Mouse (Mus musculus) limb, embryonic 13.5 days (tissue): Measurements from ENCODE around the gene Vav2. TPM values are rescaled to one million over a fixed set of nuclear protein-coding genes. Genes with fewer than 3 reads are reported as not detected.

Experiments used
- ATAC-seq: fragments of 200-750 bp; cut with Nextera tagmentation; 2 replicates; pipeline ENCODE4 v1.8.0; 2017; ENCODE audit warnings: low read depth, moderate number of reproducible peaks, moderate TSS enrichment; ENCODE audit not compliant: low FRiP score
- H3K27ac ChIP-seq: fragments of 300-500 bp; sonication (generic); 2 replicates; pipeline ENCODE4 v1.5.1; 2015; ENCODE audit warnings: inconsistent platforms, mild to moderate bottlenecking, moderate library complexity
- H3K27me3 ChIP-seq: fragments of 300-500 bp; sonication (generic); 2 replicates; pipeline ENCODE4 v1.6.1; 2015; ENCODE audit warnings: mild to moderate bottlenecking, inconsistent platforms
- H3K36me3 ChIP-seq: fragments of 300-500 bp; sonication (generic); 2 replicates; pipeline ENCODE4 v1.6.1; 2015; ENCODE audit warnings: inconsistent platforms, mild to moderate bottlenecking, moderate library complexity
- H3K4me1 ChIP-seq: fragments of 300-500 bp; sonication (generic); 2 replicates; pipeline ENCODE4 v1.6.1; 2015; ENCODE audit warnings: inconsistent platforms
- H3K4me2 ChIP-seq: fragments of 300-500 bp; sonication (generic); replicated peaks from 2 replicates; pipeline ENCODE4 v1.6.1; 2015; ENCODE audit warnings: inconsistent platforms, mild to moderate bottlenecking, moderate library complexity
- H3K4me3 ChIP-seq: fragments of 300-500 bp; sonication (generic); 2 replicates; pipeline ENCODE4 v1.5.1; 2015; ENCODE audit warnings: moderate library complexity, mild to moderate bottlenecking, inconsistent platforms
- H3K9ac ChIP-seq: fragments of 300-500 bp; sonication (generic); 2 replicates; pipeline ENCODE4 v1.6.1; 2015; ENCODE audit warnings: mild to moderate bottlenecking, inconsistent platforms
- H3K9me3 ChIP-seq: fragments of 300-500 bp; sonication (generic); 2 replicates; pipeline ENCODE4 v1.6.1; 2016; ENCODE audit warnings: inconsistent platforms
- WGBS: fragments of 180-500 bp; shearing (Covaris S2); methylation state at CpG from one replicate; pipeline ENCODE4 v1.1.7; 2015; 5-methylcytosine and 5-hydroxymethylcytosine counted together
- polyA plus RNA-seq: library from polyadenylated mRNA; unstranded; fragments of >200 nt; fragmentation: Nextera tagmentation; extraction: Ambion mirVana; gene quantifications from 2 replicates; pipeline ENCODE4 v1.2.1, GENCODE M21; 2015

The Vav2 gene
- polyA plus RNA-seq, 1 experiment from 2014 or later = 5.7 TPM

GRCm38 (mm10) chr2:27461881-27462660 lies 35.2 kb upstream of the Vav2 start:
- 79% methylated on average over 4 of the region's 4 CpGs for WGBS
- no peaks in the 10 kb centered on the region; the same call in 1 of the 2 replicates for H3K4me1 ChIP-seq
- H3K9me3 ChIP-seq = no peaks in the 10 kb centered on the region
- no peak overlapping the region for H3K27ac ChIP-seq
- peaks cover 98% of the 10 kb centered on the region for H3K36me3 ChIP-seq
- no peaks in the 10 kb centered on the region for H3K27me3 ChIP-seq
- no peak for ATAC-seq
- H3K9ac ChIP-seq = no peak overlapping the region
- H3K4me2 ChIP-seq = no peak overlapping the region
- no peak overlapping the region for H3K4me3 ChIP-seq

- H3K27me3 ChIP-seq = no peaks in the 10 kb centered on the region
- no peak overlapping the region for H3K4me3 ChIP-seq
- H3K9ac ChIP-seq = no peak overlapping the region
- WGBS = 68% methylated on average over 9 of the region's 9 CpGs
- no peaks in the 10 kb centered on the region for H3K9me3 ChIP-seq
- no peak for ATAC-seq
- H3K4me1 ChIP-seq = no peaks in the 10 kb centered on the region
- H3K27ac ChIP-seq = no peak overlapping the region
- peaks cover 98% of the 10 kb centered on the region for H3K36me3 ChIP-seq
- H3K4me2 ChIP-seq = no peak overlapping the region
Measured at GRCm38 (mm10) chr2:27460651-27461050, 33.8 kb upstream of the Vav2 start.

- no peak for ATAC-seq
- Histone ChIP-seq H3K27me3 (no peaks in the 10 kb centered on the region), H3K4me2 (no peak overlapping the region), H3K36me3 (peaks cover 98% of the 10 kb centered on the region), H3K9me3 (no peaks in the 10 kb centered on the region), H3K27ac (no peak overlapping the region), H3K9ac (no peak overlapping the region), H3K4me1 (no peaks in the 10 kb centered on the region), H3K4me3 (no peak overlapping the region)
- WGBS = 88% methylated on average over 5 of the region's 5 CpGs
Measured at GRCm38 (mm10) chr2:27460163-27460562, 33.3 kb upstream of the Vav2 start.

- ATAC-seq = no peak
- no peaks in the 10 kb centered on the region for H3K4me1 ChIP-seq
- H3K9ac ChIP-seq = no peak overlapping the region
- H3K9me3 ChIP-seq = no peaks in the 10 kb centered on the region
- 87% methylated on average over 7 of the region's 7 CpGs for WGBS
- no peak overlapping the region for H3K4me3 ChIP-seq
- no peaks in the 10 kb centered on the region for H3K27me3 ChIP-seq
- no peak overlapping the region for H3K27ac ChIP-seq
- H3K4me2 ChIP-seq = no peak overlapping the region
- H3K36me3 ChIP-seq = peaks cover 100% of the 10 kb centered on the region
Measured at GRCm38 (mm10) chr2:27459735-27460134, 32.9 kb upstream of the Vav2 start.

- H3K36me3 ChIP-seq = peaks cover 96% of the 10 kb centered on the region
Measured at GRCm38 (mm10) chr2:27450226-27450625, 23.4 kb upstream of the Vav2 start.

GRCm38 (mm10) chr2:27447782-27448181 lies 20.9 kb upstream of the Vav2 start:
- H3K4me3 ChIP-seq = no peak overlapping the region
- no peak overlapping the region for H3K9ac ChIP-seq
- H3K9me3 ChIP-seq = no peaks in the 10 kb centered on the region
- no peak overlapping the region for H3K4me2 ChIP-seq
- peaks cover 10% of the 10 kb centered on the region for H3K4me1 ChIP-seq
- peaks cover 82% of the 10 kb centered on the region for H3K36me3 ChIP-seq
- H3K27ac ChIP-seq = no peak overlapping the region
- 83% methylated on average over 5 of the region's 5 CpGs for WGBS
- no peaks in the 10 kb centered on the region for H3K27me3 ChIP-seq
- ATAC-seq = no peak

More at GRCm38 (mm10) chr2:27450226-27450625, 23.4 kb upstream of the Vav2 start:
- Histone ChIP-seq H3K27me3 (no peaks in the 10 kb centered on the region), H3K4me1 (no peaks in the 10 kb centered on the region), H3K4me3 (no peak overlapping the region), H3K9me3 (no peaks in the 10 kb centered on the region), H3K4me2 (no peak overlapping the region), H3K27ac (no peak overlapping the region), H3K9ac (no peak overlapping the region)
- no peak for ATAC-seq
- WGBS = 92% methylated on average over 14 of the region's 14 CpGs

- no peak overlapping the region for H3K4me3 ChIP-seq
- no peaks in the 10 kb centered on the region for H3K9me3 ChIP-seq
- H3K4me1 ChIP-seq = peaks cover 13% of the 10 kb centered on the region
- no peak overlapping the region for H3K27ac ChIP-seq
- WGBS = 90% methylated on average over 8 of the region's 8 CpGs
- no peak for ATAC-seq
- peaks cover 73% of the 10 kb centered on the region for H3K36me3 ChIP-seq
- no peak overlapping the region for H3K9ac ChIP-seq
- H3K4me2 ChIP-seq = no peak overlapping the region
- no peaks in the 10 kb centered on the region for H3K27me3 ChIP-seq
Measured at GRCm38 (mm10) chr2:27446812-27447211, 20.0 kb upstream of the Vav2 start.

GRCm38 (mm10) chr2:27445910-27446309 lies 19.1 kb upstream of the Vav2 start:
- H3K4me3 ChIP-seq = no peak overlapping the region
- H3K27me3 ChIP-seq = no peaks in the 10 kb centered on the region
- WGBS = 88% methylated on average over 3 of the region's 3 CpGs
- H3K27ac ChIP-seq = no peak overlapping the region
- H3K36me3 ChIP-seq = peaks cover 64% of the 10 kb centered on the region
- H3K4me1 ChIP-seq = peaks cover 13% of the 10 kb centered on the region
- H3K4me2 ChIP-seq = no peak overlapping the region
- no peak overlapping the region for H3K9ac ChIP-seq
- ATAC-seq = no peak
- H3K9me3 ChIP-seq = no peaks in the 10 kb centered on the region

- 80% methylated on average over 5 of the region's 5 CpGs for WGBS
- H3K4me1 ChIP-seq = peaks cover 14% of the 10 kb centered on the region
- peak overlapping the region; percentile 79 for H3K9ac ChIP-seq
- H3K27me3 ChIP-seq = no peaks in the 10 kb centered on the region
- ATAC-seq = no peak
- no peak overlapping the region for H3K27ac ChIP-seq
- peak overlapping the region; percentile 69 for H3K4me3 ChIP-seq
- peaks cover 40% of the 10 kb centered on the region for H3K36me3 ChIP-seq
- no peaks in the 10 kb centered on the region for H3K9me3 ChIP-seq
- peak overlapping the region; percentile 84 for H3K4me2 ChIP-seq
Measured at GRCm38 (mm10) chr2:27443450-27443708, 16.5 kb upstream of the Vav2 start.

- peaks cover 17% of the 10 kb centered on the region for H3K4me1 ChIP-seq
- ATAC-seq = peak; percentile 45
- no peaks in the 10 kb centered on the region for H3K27me3 ChIP-seq
- peak overlapping the region; percentile 69 for H3K4me3 ChIP-seq
- no peaks in the 10 kb centered on the region for H3K9me3 ChIP-seq
- peaks cover 35% of the 10 kb centered on the region for H3K36me3 ChIP-seq
- H3K4me2 ChIP-seq = peak overlapping the region; percentile 84
- H3K9ac ChIP-seq = peak overlapping the region; percentile 79
- H3K27ac ChIP-seq = no peak overlapping the region
- WGBS = 32% methylated on average over 20 of the region's 20 CpGs
Measured at GRCm38 (mm10) chr2:27442708-27443449, 16.0 kb upstream of the Vav2 start.

- ATAC-seq = peak; percentile 90
- 2% methylated on average over 36 of the region's 36 CpGs for WGBS
- peak within 1 kb of the TSS; percentile 69 for H3K4me3 ChIP-seq
- H3K9ac ChIP-seq = peak within 1 kb of the TSS; percentile 79
- peak within 1 kb of the TSS; percentile 84 for H3K4me2 ChIP-seq
- H3K36me3 ChIP-seq = peaks cover 28% of the 10 kb centered on the region
- peak within 1 kb of the TSS; percentile 65; the same call in 1 of the 2 replicates for H3K27ac ChIP-seq
- H3K27me3 ChIP-seq = no peaks in the 10 kb centered on the region
- H3K9me3 ChIP-seq = no peaks in the 10 kb centered on the region
- H3K4me1 ChIP-seq = peaks cover 17% of the 10 kb centered on the region
Measured at GRCm38 (mm10) chr2:27441767-27442707, 15.2 kb upstream of the Vav2 start, which contains the start of gene Brd3os. Gene Brd3os (plus strand): TSS chr2:27442324.

GRCm38 (mm10) chr2:27438281-27438680 lies 11.4 kb upstream of the Vav2 start:
- Histone ChIP-seq H3K4me2 (no peak overlapping the region), H3K27ac (no peak overlapping the region), H3K27me3 (no peaks in the 10 kb centered on the region), H3K4me1 (peaks cover 12% of the 10 kb centered on the region), H3K36me3 (no peaks in the 10 kb centered on the region), H3K4me3 (no peak overlapping the region), H3K9ac (no peak overlapping the region), H3K9me3 (no peaks in the 10 kb centered on the region)
- ATAC-seq = no peak
- 17% methylated on average over 11 of the region's 11 CpGs for WGBS
